In genomic region chr7:45605704-45606289, GRCm38 (mm10) we compare ENCODE assay signal across 35 mouse cellular contexts. TPM values are rescaled to one million over a fixed set of nuclear protein-coding genes. Genes with fewer than 3 reads are reported as not detected.
DNase-seq lines count a peak whose midpoint lies in the region; ATAC-seq lines count a peak whose summit lies in the region.
"Had no signal": no experiment of that assay in that cellular context is flagged by ENCODE, and none has a peak within 500 bp of the region (broad histone marks: within the 10 kb centered on the region; RNA-seq: fewer than 3 reads in every experiment).

No protein-coding gene starts in this region.

- DNase-seq in adrenal gland, adult 2 months: peak; percentile 51
- DNase-seq in adrenal gland, adult 8-10 months: no peak
- DNase-seq in heart, adult 11 months: peak; percentile 83
- DNase-seq in heart, adult 18-20 months: no peak
- peak; percentile 31 for DNase-seq in 3134 (ENCODE audit: extremely low read depth, insufficient read length, low spot score)
- DNase-seq in layer of hippocampus, postnatal 25 days (ENCODE audit: extremely low spot score in 1 of 2, low spot score in 1 of 2): no peak
- DNase-seq in urinary bladder, postnatal 14 days (ENCODE audit: low spot score): no peak
- DNase-seq: cerebellum, adult 11 months; cerebellum, adult 9-10 months; cerebellum, postnatal 36 days; forebrain, postnatal 0 days; gastrocnemius, postnatal 10 days; heart, adult 2 months; heart, postnatal 4 days; kidney, postnatal 14 days; layer of hippocampus, adult 9-11 months; lung, adult 18-20 months; lung, postnatal 10 days; midbrain, embryonic 14.5 days had no signal

- H3K27ac ChIP-seq in embryonic facial prominence, embryonic 15.5 days (replicated peaks): peak overlapping the region; percentile 58; the same call in 1 of the 2 replicates
- H3K27ac ChIP-seq: embryonic facial prominence, embryonic 12.5 days; forebrain, embryonic 12.5 days; heart, adult 2 months; hindbrain, embryonic 14.5 days; limb, embryonic 12.5 days had no signal

- no peaks in the 10 kb centered on the region for H3K36me3 ChIP-seq in embryonic facial prominence, embryonic 15.5 days
- H3K36me3 ChIP-seq: embryonic facial prominence, embryonic 12.5 days; forebrain, embryonic 12.5 days; heart, embryonic 12.5 days; limb, embryonic 12.5 days had no signal

- 56% methylated on average over 9 of the region's 9 CpGs for WGBS in embryonic facial prominence, embryonic 15.5 days

- H3K4me3 ChIP-seq in embryonic facial prominence, embryonic 15.5 days (replicated peaks): no peak overlapping the region
- H3K4me3 ChIP-seq: embryonic facial prominence, embryonic 12.5 days; forebrain, embryonic 12.5 days; heart, adult 2 months; heart, embryonic 12.5 days; limb, embryonic 12.5 days had no signal

- no peaks in the 10 kb centered on the region for H3K27me3 ChIP-seq in embryonic facial prominence, embryonic 15.5 days
- H3K27me3 ChIP-seq: embryonic facial prominence, embryonic 12.5 days; forebrain, embryonic 12.5 days; heart, embryonic 12.5 days; limb, embryonic 12.5 days had no signal

- H3K4me1 ChIP-seq in embryonic facial prominence, embryonic 15.5 days: no peaks in the 10 kb centered on the region
- H3K4me1 ChIP-seq: embryonic facial prominence, embryonic 12.5 days; forebrain, embryonic 12.5 days; heart, embryonic 12.5 days had no signal

- H3K9me3 ChIP-seq in embryonic facial prominence, embryonic 15.5 days (replicated peaks): no peaks in the 10 kb centered on the region
- H3K9me3 ChIP-seq: embryonic facial prominence, embryonic 12.5 days; forebrain, embryonic 12.5 days; heart, embryonic 12.5 days; limb, embryonic 12.5 days had no signal

- no peak overlapping the region for H3K9ac ChIP-seq in embryonic facial prominence, embryonic 15.5 days
- H3K9ac ChIP-seq: embryonic facial prominence, embryonic 12.5 days; forebrain, embryonic 12.5 days; forebrain, postnatal 0 days; heart, embryonic 12.5 days; hindbrain, embryonic 14.5 days; limb, embryonic 12.5 days had no signal

- H3K4me2 ChIP-seq in embryonic facial prominence, embryonic 15.5 days (replicated peaks): no peak overlapping the region
- H3K4me2 ChIP-seq: embryonic facial prominence, embryonic 12.5 days; forebrain, embryonic 12.5 days; heart, embryonic 12.5 days; hindbrain, embryonic 14.5 days; limb, embryonic 12.5 days; liver, embryonic 11.5 days had no signal

- ATAC-seq in embryonic facial prominence, embryonic 15.5 days (ENCODE audit: insufficient number of reproducible peaks, low FRiP score, low TSS enrichment, low read depth): no peak; the same call in 1 of the 2 replicates
- ATAC-seq: CD4-positive, CD25-positive, alpha-beta regulatory T cell, adult 4 months; forebrain, postnatal 0 days; intestine, postnatal 0 days had no signal

RNA-seq across cellular contexts. Expression of gene Fgf21, which starts 9.5 kb away (rescaled TPM):
- not detected for total RNA-seq in adrenal gland, adult 2 months (2021)
- polyA plus RNA-seq in adrenal gland, adult 2 months (2012; rRNA removed): 0.15 and 0.16 TPM in 2 replicates
- total RNA-seq in adrenal gland, adult 8-10 months (2022): not detected
- total RNA-seq in heart, adult 18-20 months (2021): not detected
- polyA plus RNA-seq in embryonic facial prominence, embryonic 15.5 days (2015; fragmentation: Nextera tagmentation; extraction: Ambion mirVana): 0.95 and 1.2 TPM in 2 replicates
- not detected for total RNA-seq in layer of hippocampus, postnatal 25 days (2021)
- total RNA-seq: forebrain, postnatal 0 days; gastrocnemius, postnatal 10 days; heart, adult 2 months; heart, postnatal 4 days; left cerebral cortex, adult 18-20 months; left cerebral cortex, postnatal 14 days; monocyte, adult 5-6 weeks had no signal
- polyA plus RNA-seq: CD4-positive, CD25-positive, alpha-beta regulatory T cell, adult 4 months; forebrain, embryonic 12.5 days; forebrain, postnatal 0 days; heart, adult 2 months; heart, embryonic 12.5 days; heart, postnatal 0 days; hindbrain, embryonic 14.5 days; intestine, postnatal 0 days; kidney, embryonic 14.5 days; limb, embryonic 12.5 days; midbrain, embryonic 14.5 days; neural tube, embryonic 14.5 days; urinary bladder, adult 2 months had no signal

RNA-seq across cellular contexts. Expression of gene Fut1, which starts 11.3 kb away (rescaled TPM):
- not detected for total RNA-seq in adrenal gland, adult 2 months (2021)
- polyA plus RNA-seq in adrenal gland, adult 2 months (2012; rRNA removed): not detected in 2 replicates
- not detected for total RNA-seq in adrenal gland, adult 8-10 months (2022)
- total RNA-seq in heart, adult 18-20 months (2021): not detected
- 4.8 and 5.3 TPM in 2 replicates for polyA plus RNA-seq in embryonic facial prominence, embryonic 15.5 days (2015; fragmentation: Nextera tagmentation; extraction: Ambion mirVana)
- not detected for total RNA-seq in layer of hippocampus, postnatal 25 days (2021)
- total RNA-seq: gastrocnemius, postnatal 10 days; heart, adult 2 months; heart, postnatal 4 days; left cerebral cortex, adult 18-20 months; left cerebral cortex, postnatal 14 days; monocyte, adult 5-6 weeks had no signal
- polyA plus RNA-seq: CD4-positive, CD25-positive, alpha-beta regulatory T cell, adult 4 months; forebrain, postnatal 0 days; heart, embryonic 12.5 days; heart, postnatal 0 days; hindbrain, embryonic 14.5 days; limb, embryonic 12.5 days; liver, embryonic 11.5 days; midbrain, embryonic 14.5 days; neural tube, embryonic 14.5 days; urinary bladder, adult 2 months had no signal

RNA-seq across cellular contexts. Expression of gene Izumo1, which starts 15.8 kb away (rescaled TPM):
- under 1 TPM; 0.28 to 0.29 TPM for total RNA-seq in adrenal gland, adult 2 months (2021)
- 0.65 and 0.89 TPM in 2 replicates for polyA plus RNA-seq in adrenal gland, adult 2 months (2012; rRNA removed)
- total RNA-seq in adrenal gland, adult 8-10 months (2022): under 1 TPM; 0.14 to 0.68 (median 0.38) TPM
- total RNA-seq in heart, adult 18-20 months (2021): under 1 TPM; 0.17 to 0.26 TPM
- polyA plus RNA-seq in embryonic facial prominence, embryonic 15.5 days (2015; fragmentation: Nextera tagmentation; extraction: Ambion mirVana): 0.38 and 0.41 TPM in 2 replicates
- total RNA-seq in layer of hippocampus, postnatal 25 days (2021): not detected
- total RNA-seq: monocyte, adult 5-6 weeks had no signal
- polyA plus RNA-seq: CD4-positive, CD25-positive, alpha-beta regulatory T cell, adult 4 months; forebrain, postnatal 0 days; hindbrain, embryonic 14.5 days; midbrain, embryonic 14.5 days; neural tube, embryonic 14.5 days had no signal

RNA-seq across cellular contexts. Expression of gene Rasip1, which starts 21.5 kb away (rescaled TPM):
- 10 to 100 TPM; 13.5 to 20.6 TPM for total RNA-seq in adrenal gland, adult 2 months (2021)
- polyA plus RNA-seq in adrenal gland, adult 2 months (2012; rRNA removed): 42.9 and 56.4 TPM in 2 replicates
- 10 to 100 TPM; 15.5 to 30.2 (median 21.4) TPM for total RNA-seq in adrenal gland, adult 8-10 months (2022)
- total RNA-seq in heart, adult 18-20 months (2021): 10 to 100 TPM; 21.6 to 26.8 TPM
- polyA plus RNA-seq in embryonic facial prominence, embryonic 15.5 days (2015; fragmentation: Nextera tagmentation; extraction: Ambion mirVana): 14.5 and 15.3 TPM in 2 replicates
- total RNA-seq in layer of hippocampus, postnatal 25 days (2021): 1 to 10 TPM; 6.1 to 6.5 TPM

RNA-seq across cellular contexts. Expression of gene Mamstr, which starts 34.0 kb away (rescaled TPM):
- 1 to 10 TPM; 3.0 to 5.8 TPM for total RNA-seq in adrenal gland, adult 2 months (2021)
- 5.1 and 5.8 TPM in 2 replicates for polyA plus RNA-seq in adrenal gland, adult 2 months (2012; rRNA removed)
- 10 to 100 TPM in 1 of 4 experiments, 1 to 10 TPM in 3; 2.4 to 14.9 (median 3.6) TPM for total RNA-seq in adrenal gland, adult 8-10 months (2022)
- 1 to 10 TPM; 2.4 to 2.6 TPM for total RNA-seq in heart, adult 18-20 months (2021)
- polyA plus RNA-seq in embryonic facial prominence, embryonic 15.5 days (2015; fragmentation: Nextera tagmentation; extraction: Ambion mirVana): 20.0 and 21.4 TPM in 2 replicates
- 1 to 10 TPM; 3.1 to 3.4 TPM for total RNA-seq in layer of hippocampus, postnatal 25 days (2021)

Comparison
In these comparisons a context has a peak if more than half of its experiments do, and no peak if none do; other contexts are left out.
1. DNase-seq: peak in adrenal gland, adult 2 months (single experiment), heart, adult 11 months (single experiment) and 3134 (single experiment); none in adrenal gland, adult 8-10 months (single experiment), heart, adult 18-20 months (0 of 2), layer of hippocampus, postnatal 25 days (0 of 2) and urinary bladder, postnatal 14 days (single experiment).